Mouse (Mus musculus) lung, adult 2 months (tissue): ENCODE measurements around the gene Rpl35. TPM values are rescaled to one million over a fixed set of nuclear protein-coding genes. Genes with fewer than 3 reads are reported as not detected.

Experiments
- DNase-seq: peaks from one replicate; pipeline ENCODE4 v3.0.0; 2022
- H3K4me1 ChIP-seq: fragments of 200-500 bp; 2 replicates; pipeline ENCODE4 v1.6.1; 2011; ENCODE audit warnings: low read length; ENCODE audit not compliant: control insufficient read depth, insufficient read depth
- H3K4me3 ChIP-seq: fragments of 200-500 bp; replicated peaks from 2 replicates; pipeline ENCODE3; 2011; ENCODE audit warnings: low read depth, mild to moderate bottlenecking, control low read depth, low read length; ENCODE audit errors: extremely low read depth
- CTCF ChIP-seq: fragments of 200-500 bp; IDR thresholded peaks from 2 replicates; pipeline ENCODE4 v1.5.1; 2011; ENCODE audit warnings: mild to moderate bottlenecking, low read length, control low read depth; ENCODE audit not compliant: insufficient read depth
- POLR2A ChIP-seq: fragments of 200-500 bp; IDR thresholded peaks from 2 replicates; pipeline ENCODE4 v1.6.1; 2011; ENCODE audit warnings: low read depth, mild to moderate bottlenecking, control low read depth, low read length, borderline replicate concordance; ENCODE audit errors: extremely low read depth
- WGBS: fragments of 180-500 bp; shearing (Covaris S2); methylation state at CpG from one replicate; pipeline ENCODE4 v1.1.7; 2018; 5-methylcytosine and 5-hydroxymethylcytosine counted together
- polyA plus RNA-seq: library from polyadenylated mRNA; depleted of rRNA; stranded (reverse); fragments of >200 nt; gene quantifications from 2 replicates; pipeline ENCODE4 v1.2.3, GENCODE M21; 2012

Gene Rpl35
- polyA plus RNA-seq, 1 experiment, result 126 TPM

DNA sequence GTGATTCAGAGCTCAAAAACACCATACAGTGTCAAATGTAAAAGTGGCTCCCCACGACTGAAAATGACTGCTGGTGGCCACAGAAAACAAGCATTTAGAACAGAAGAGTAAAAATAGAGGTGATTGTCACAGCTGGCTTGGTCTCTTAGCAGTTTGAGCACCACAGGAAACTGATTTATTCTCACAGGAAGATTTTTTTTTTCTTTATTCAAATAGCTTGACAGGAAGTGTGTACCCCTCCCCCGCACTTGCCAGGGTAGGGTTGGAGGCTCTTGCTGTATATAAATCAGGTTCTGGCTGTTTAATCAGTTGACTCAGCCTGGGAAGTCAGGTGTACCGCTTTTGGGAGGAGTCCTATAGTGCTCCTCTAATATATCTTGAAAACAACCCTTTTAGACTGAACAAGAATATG is 3.5 kb upstream of the Rpl35 start:
- TF ChIP-seq POLR2A (no peak), CTCF (no peak)
- no peak for DNase-seq
- Histone ChIP-seq H3K4me3 (peak overlapping the region; percentile 88), H3K4me1 (peaks cover 16% of the 10 kb centered on the region)
- WGBS, result 5% methylated on average over 3 of the region's 3 CpGs

DNA sequence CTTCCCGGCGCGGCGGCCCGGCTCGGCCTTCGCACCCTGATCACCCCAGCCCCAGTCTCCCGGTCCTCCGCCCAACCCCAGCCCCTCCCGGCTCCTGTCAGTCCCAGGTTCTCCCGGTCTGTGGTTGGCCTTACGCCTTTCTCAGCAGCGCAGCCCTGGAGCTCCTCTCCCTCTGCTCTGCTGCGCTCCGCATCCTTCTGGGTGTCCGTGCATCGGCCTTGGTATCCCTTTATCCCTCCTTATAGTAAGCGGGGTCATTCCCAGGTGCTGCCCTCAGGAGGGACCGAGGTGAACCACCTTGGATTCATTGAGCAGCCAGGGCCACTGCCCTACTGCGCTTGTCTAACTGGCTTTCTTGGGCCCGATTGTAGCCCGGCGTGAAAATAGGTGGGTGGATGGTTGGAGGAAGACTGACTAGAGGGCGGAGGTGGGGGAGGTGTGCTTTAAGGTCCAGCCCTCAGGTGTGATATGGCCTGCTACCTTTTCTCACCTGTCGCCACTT is 3.0 kb upstream of the Rpl35 start:
- WGBS, result under 1% methylated on average over 25 of the region's 25 CpGs
- no peak for TF ChIP-seq POLR2A
- no peak for DNase-seq
- H3K4me3 ChIP-seq, result peak overlapping the region; percentile 88
- peaks cover 21% of the 10 kb centered on the region for H3K4me1 ChIP-seq

DNA sequence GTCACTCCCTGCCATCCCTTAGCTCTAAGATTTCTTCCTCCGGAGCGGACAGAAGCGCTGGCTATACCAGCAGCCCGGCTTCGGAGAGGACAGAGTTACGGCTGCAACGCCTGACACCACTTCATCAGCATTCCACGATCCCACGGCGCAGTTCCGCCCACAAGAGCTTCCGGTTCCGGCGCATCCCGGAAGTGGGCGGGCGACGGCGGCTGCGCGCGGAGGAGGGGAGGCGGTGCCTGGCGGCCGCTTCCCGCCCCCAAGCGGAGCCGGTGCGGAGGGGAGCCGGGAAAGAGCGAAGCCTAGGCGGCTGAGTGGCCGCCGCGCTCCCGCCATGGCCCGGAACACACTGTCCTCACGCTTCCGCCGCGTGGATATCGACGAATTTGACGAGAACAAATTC is 2.4 kb upstream of the Rpl35 start:
- WGBS, result under 1% methylated on average over 44 of the region's 44 CpGs
- Histone ChIP-seq H3K4me1 (peaks cover 22% of the 10 kb centered on the region), H3K4me3 (peak overlapping the region; percentile 95)
- TF ChIP-seq POLR2A (peak; percentile 85), CTCF (no peak)
- peak; percentile 94 for DNase-seq

DNA sequence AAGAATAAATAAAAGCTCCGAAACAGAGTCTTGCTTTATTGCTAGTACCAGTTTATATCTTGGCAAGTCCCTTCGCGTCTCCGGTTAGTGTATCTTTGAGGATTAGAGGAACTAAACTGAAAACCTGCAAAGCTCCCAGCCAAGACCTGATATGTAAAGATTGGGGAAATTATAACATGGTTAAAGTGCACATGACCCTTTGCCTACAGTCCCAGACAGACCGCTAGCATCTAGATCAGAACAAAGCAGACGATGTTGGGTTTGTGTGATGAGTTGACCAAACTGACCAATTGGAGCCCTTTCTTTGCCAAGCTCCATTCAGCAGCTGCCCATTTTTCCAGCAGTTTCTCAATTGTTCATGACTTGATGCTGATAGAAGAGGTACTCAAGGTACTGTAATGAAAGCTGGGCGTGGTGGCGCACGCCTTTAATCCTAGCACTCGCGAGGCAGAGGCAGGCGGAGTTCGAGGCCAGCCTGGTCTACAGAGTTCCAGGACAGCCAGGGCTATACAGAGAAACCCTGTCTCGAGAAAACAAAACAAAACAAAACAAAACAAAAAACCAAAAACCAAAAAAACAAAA is 816 bp upstream of the Rpl35 start:
- 84% methylated on average over 14 of the region's 14 CpGs for WGBS
- Histone ChIP-seq H3K4me3 (no peak overlapping the region), H3K4me1 (peaks cover 22% of the 10 kb centered on the region)
- DNase-seq, result no peak
- no peak for TF ChIP-seq CTCF
- no peak for TF ChIP-seq POLR2A

DNA sequence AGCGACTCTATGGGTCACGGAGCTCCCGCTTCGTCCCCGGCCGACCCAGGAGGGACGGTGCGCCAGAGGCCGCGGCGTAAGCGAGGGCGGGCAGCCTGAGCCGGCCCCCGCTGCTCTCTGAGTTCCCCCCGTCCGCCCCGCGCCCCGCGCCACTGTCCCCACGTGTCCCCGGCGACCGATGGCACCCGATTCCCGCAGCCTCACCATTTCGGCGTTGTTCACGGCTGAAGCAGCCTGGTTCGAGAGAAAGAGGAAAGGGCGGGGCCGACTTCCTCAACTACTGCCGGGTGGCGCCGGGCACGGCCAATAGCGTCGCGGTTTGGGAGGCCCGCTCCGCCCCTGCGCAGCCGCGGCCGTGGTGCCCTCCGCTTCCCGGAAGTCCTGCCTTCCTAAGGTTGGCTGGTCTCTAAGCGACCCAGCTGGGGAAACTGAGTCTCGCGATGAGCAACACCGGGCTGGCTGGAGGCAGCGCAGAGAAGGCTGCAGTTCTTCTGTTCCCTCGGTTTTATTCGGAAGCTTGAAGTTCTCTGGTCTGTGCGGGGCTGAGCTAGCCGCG is 466 bp downstream of the Rpl35 start, which contains the start of gene Arpc5l:
Gene Arpc5l, plus strand, starts transcription at position 469 of the 556 bp plus-strand sequence.
- no peak for TF ChIP-seq CTCF
- TF ChIP-seq POLR2A, result peak; percentile 83
- under 1% methylated on average over 58 of the region's 58 CpGs for WGBS
- DNase-seq, result peak; percentile 88
- peaks cover 22% of the 10 kb centered on the region for H3K4me1 ChIP-seq
- peak within 1 kb of the TSS; percentile 99 for H3K4me3 ChIP-seq

DNA sequence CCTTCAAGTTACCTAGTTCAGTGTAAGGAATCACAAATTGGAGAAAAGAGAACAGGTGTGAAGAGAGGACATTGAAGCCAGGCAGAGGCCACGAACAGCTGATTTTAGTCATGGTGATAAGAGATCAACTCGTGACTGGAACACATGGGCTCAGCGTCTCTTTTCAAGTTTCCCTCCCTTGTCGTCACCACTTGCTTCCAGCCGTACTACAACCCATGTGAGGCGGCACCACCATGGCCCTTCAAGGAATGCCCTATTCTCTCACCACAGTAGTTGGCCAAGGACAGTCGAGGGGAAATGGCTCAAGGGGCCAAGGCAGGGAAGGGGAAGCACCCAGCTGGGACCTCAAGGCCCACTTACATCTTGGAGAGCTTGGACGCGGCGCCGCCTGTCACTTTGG is 1.1 kb downstream of the Rpl35 start:
- peak; percentile 36 for DNase-seq
- Histone ChIP-seq H3K4me1 (peaks cover 22% of the 10 kb centered on the region), H3K4me3 (peak overlapping the region; percentile 80)
- 0% methylated on average over 11 of the region's 11 CpGs for WGBS
- TF ChIP-seq POLR2A (no peak), CTCF (no peak)

DNA sequence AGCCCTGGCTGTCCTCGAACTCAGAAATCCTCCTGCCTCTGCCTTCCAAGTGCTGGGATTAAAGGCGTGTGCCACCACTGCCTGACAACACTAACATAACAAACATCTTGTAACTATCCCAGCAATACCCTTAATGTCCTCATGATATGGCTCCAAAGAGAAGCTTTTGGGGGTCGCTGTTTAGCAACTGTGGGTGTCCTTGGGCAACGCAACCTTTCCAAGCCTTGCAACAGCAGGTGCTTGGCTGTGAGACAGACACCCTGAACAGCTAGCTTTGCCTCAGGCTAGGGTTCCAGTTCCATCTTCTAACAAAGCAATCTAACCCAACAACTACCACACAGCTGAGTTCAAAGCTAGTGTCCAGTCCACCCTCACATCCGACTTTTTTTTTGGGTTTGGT is 1.9 kb downstream of the Rpl35 start:
- TF ChIP-seq POLR2A (no peak), CTCF (no peak)
- H3K4me1 ChIP-seq, result peaks cover 19% of the 10 kb centered on the region
- DNase-seq, result no peak
- 61% methylated on average over 5 of the region's 5 CpGs for WGBS
- no peak overlapping the region for H3K4me3 ChIP-seq

DNA sequence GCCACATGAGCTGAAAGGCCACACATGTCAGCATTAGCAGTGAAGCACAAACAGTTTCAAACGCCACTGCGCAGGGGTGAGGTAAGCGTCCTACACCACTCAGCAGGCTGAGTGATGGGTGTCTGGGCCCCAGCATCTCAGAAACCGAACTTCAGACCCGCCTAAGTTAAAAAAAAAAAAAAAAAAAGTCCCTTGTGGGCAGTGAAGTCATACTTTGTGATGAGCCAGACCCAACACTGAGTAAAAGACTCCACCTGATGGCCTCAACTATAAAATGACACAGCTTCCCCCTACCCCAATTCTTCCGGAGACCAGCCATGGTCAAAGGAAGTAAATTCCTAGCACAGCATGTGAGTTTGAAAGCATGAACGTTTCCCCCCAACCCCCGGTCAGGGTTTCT is 2.3 kb downstream of the Rpl35 start:
- TF ChIP-seq POLR2A, result no peak
- TF ChIP-seq CTCF, result no peak
- Histone ChIP-seq H3K4me1 (peaks cover 18% of the 10 kb centered on the region), H3K4me3 (no peak overlapping the region)
- DNase-seq, result no peak
- WGBS, result 42% methylated on average over 8 of the region's 8 CpGs

DNA sequence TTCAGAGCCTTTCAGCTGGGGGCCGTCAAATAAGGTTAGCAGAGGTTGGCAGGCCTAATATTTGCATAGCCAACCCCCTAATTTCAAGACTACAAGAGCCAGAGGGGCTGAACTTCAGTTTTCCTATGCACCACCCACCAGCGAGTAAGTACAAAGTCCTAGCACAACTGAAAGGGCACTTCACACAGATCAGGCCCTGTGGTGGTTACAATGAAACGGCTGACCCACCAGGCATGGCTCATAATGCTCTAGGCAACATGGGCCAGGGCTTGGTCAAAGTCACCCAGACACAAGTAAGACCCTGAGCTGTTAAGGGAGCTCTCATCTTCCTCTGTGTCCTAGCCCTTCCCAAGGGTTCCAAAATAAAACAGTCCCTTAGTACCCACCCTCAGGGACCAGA is 3.6 kb downstream of the Rpl35 start:
- no peak for TF ChIP-seq CTCF
- no peak for TF ChIP-seq POLR2A
- no peak for DNase-seq
- Histone ChIP-seq H3K4me3 (no peak overlapping the region), H3K4me1 (peaks cover 18% of the 10 kb centered on the region)
- 76% methylated on average over 3 of the region's 3 CpGs for WGBS

DNA sequence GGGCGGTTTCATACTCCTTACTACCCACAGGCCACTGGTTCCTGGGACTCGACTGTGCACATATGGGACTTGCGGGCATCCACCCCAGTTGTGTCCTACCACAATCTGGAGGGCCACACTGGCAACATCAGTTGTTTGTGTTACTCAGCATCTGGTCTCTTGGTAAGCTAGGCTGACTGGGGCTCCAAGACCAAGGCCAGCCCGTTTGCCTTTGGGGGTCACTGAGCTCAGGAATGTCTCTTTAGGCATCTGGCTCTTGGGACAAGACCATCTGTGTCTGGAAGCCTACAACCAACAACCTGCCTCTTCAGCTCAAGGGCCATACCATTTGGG is 4.9 kb downstream of the Rpl35 start:
- TF ChIP-seq POLR2A, result no peak
- TF ChIP-seq CTCF, result no peak
- 77% methylated on average over 4 of the region's 4 CpGs for WGBS
- Histone ChIP-seq H3K4me3 (no peak overlapping the region), H3K4me1 (peaks cover 14% of the 10 kb centered on the region)
- no peak for DNase-seq
